Mouse (Mus musculus) cerebellum, adult 8-10 months (tissue): ENCODE data around the gene Pde4c.

ENCODE experiments used
- DNase-seq: peaks from one replicate; pipeline ENCODE4 v3.0.0; 2022

The Pde4c gene

GRCm38 (mm10) chr8:70753151-70753550, 29.6 kb downstream of the Pde4c start:
- DNase-seq = peak; percentile 51

- peak; percentile 95 for DNase-seq
These were observed 30.7 kb downstream of the Pde4c start, which contains the start of gene Rab3a for GRCm38 (mm10) chr8:70754043-70754870. Gene Rab3a, plus strand, starts transcription at chr8:70754679.

GRCm38 (mm10) chr8:70754871-70755660, 31.5 kb downstream of the Pde4c start:
- DNase-seq = peak; percentile 84

GRCm38 (mm10) chr8:70755661-70756475, 32.3 kb downstream of the Pde4c start:
- peak; percentile 34 for DNase-seq

- DNase-seq = peak; percentile 30
These were observed 33.0 kb downstream of the Pde4c start for GRCm38 (mm10) chr8:70756476-70757040.

- peak; percentile 49 for DNase-seq
These were observed 34.2 kb downstream of the Pde4c start for GRCm38 (mm10) chr8:70757523-70758307.

GRCm38 (mm10) chr8:70758308-70758615, 34.7 kb downstream of the Pde4c start:
- no peak for DNase-seq

- DNase-seq = peak; percentile 43
These were observed 35.4 kb downstream of the Pde4c start for GRCm38 (mm10) chr8:70758616-70759561.

GRCm38 (mm10) chr8:70760350-70760749, 36.8 kb downstream of the Pde4c start:
- DNase-seq = no peak

GRCm38 (mm10) chr8:70760775-70761406, 37.4 kb downstream of the Pde4c start, which contains the start of gene Mpv17l2:
Gene Mpv17l2, minus strand, starts transcription at chr8:70760946.
- peak; percentile 96 for DNase-seq

GRCm38 (mm10) chr8:70762118-70762517, 38.6 kb downstream of the Pde4c start:
- DNase-seq = no peak

- DNase-seq = peak; percentile 68
These were observed 39.8 kb downstream of the Pde4c start for GRCm38 (mm10) chr8:70763354-70763753.

- no peak for DNase-seq
These were observed 40.5 kb downstream of the Pde4c start for GRCm38 (mm10) chr8:70764026-70764425.

GRCm38 (mm10) chr8:70764676-70765075, 41.2 kb downstream of the Pde4c start:
- DNase-seq = no peak

- no peak for DNase-seq
These were observed 41.8 kb downstream of the Pde4c start for GRCm38 (mm10) chr8:70765329-70765728.

GRCm38 (mm10) chr8:70765838-70766570, 42.5 kb downstream of the Pde4c start:
- DNase-seq = peak; percentile 30

GRCm38 (mm10) chr8:70766571-70767440, 43.3 kb downstream of the Pde4c start:
- DNase-seq = peak; percentile 57

GRCm38 (mm10) chr8:70767503-70767902, 44.0 kb downstream of the Pde4c start:
- no peak for DNase-seq
